Mouse (Mus musculus) intestine, embryonic 15.5 days (tissue): ENCODE measurements around the gene Speg. TPM values are rescaled to one million over a fixed set of nuclear protein-coding genes. Genes with fewer than 3 reads are reported as not detected.

Experiments
- ATAC-seq: fragments of 200-750 bp; cut with Nextera tagmentation; 2 replicates; pipeline ENCODE4 v1.8.0; 2017; ENCODE audit warnings: moderate TSS enrichment, moderate library complexity
- H3K27ac ChIP-seq: fragments of 300-500 bp; sonication (generic); 2 replicates; pipeline ENCODE4 v1.5.1; 2015; ENCODE audit warnings: mild to moderate bottlenecking, inconsistent platforms
- H3K27me3 ChIP-seq: fragments of 300-500 bp; sonication (generic); replicated peaks from 2 replicates; pipeline ENCODE4 v1.6.1; 2015; ENCODE audit warnings: inconsistent platforms
- H3K36me3 ChIP-seq: fragments of 300-500 bp; sonication (generic); 2 replicates; pipeline ENCODE4 v1.6.1; 2015; ENCODE audit warnings: inconsistent platforms
- H3K4me1 ChIP-seq: fragments of 300-500 bp; sonication (generic); replicated peaks from 2 replicates; pipeline ENCODE4 v1.6.1; 2015; ENCODE audit warnings: inconsistent platforms
- H3K4me2 ChIP-seq: fragments of 300-500 bp; sonication (generic); replicated peaks from 2 replicates; pipeline ENCODE4 v1.6.1; 2015; ENCODE audit warnings: mild to moderate bottlenecking, inconsistent platforms
- H3K4me3 ChIP-seq: fragments of 300-500 bp; sonication (generic); replicated peaks from 2 replicates; pipeline ENCODE4 v1.5.1; 2015; ENCODE audit warnings: inconsistent platforms
- H3K9ac ChIP-seq: fragments of 300-500 bp; sonication (generic); 2 replicates; pipeline ENCODE4 v1.6.1; 2015; ENCODE audit warnings: inconsistent platforms
- H3K9me3 ChIP-seq: fragments of 300-500 bp; sonication (generic); 2 replicates; pipeline ENCODE4 v1.6.1; 2016; ENCODE audit warnings: inconsistent platforms
- WGBS: fragments of 180-500 bp; shearing (Covaris S2); methylation state at CpG from one replicate; pipeline ENCODE4 v1.1.7; 2015; 5-methylcytosine and 5-hydroxymethylcytosine counted together
- polyA plus RNA-seq: library from polyadenylated mRNA; unstranded; fragments of >200 nt; fragmentation: Nextera tagmentation; extraction: Ambion mirVana; gene quantifications from 2 replicates; pipeline ENCODE4 v1.2.1, GENCODE M21; 2015

The Speg gene
- polyA plus RNA-seq, 1 experiment from 2014 or later: 35.6 TPM

DNA sequence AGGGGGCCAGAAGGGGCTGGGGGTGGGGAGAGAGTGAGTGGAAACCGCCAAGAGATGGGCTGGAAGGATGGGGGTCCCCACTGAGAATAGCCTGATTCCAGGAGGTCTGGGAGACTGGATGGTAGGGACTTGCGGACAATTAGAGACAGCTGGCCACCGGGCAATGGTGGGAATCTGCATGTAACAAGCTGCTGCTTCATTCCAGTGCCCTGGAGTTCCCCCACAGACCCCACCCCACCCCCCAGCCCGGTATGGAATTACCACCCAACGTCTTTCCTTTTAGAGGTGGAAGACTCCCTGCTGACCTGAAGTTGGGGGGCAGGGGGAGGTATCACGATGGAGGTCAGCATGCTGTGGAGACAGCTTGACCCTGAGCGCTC is 72.9 kb downstream of the Speg start:
- 2% methylated on average over 7 of the region's 7 CpGs for WGBS
- no peak overlapping the region for H3K4me3 ChIP-seq
- H3K4me1 ChIP-seq: peaks cover 55% of the 10 kb centered on the region
- H3K9ac ChIP-seq: no peak overlapping the region
- peaks cover 78% of the 10 kb centered on the region for H3K27me3 ChIP-seq
- no peak for ATAC-seq
- H3K27ac ChIP-seq: no peak overlapping the region
- H3K4me2 ChIP-seq: 0 out of 2 replicates have a peak overlapping the region, but pooled peaks have one; percentile 41
- no peaks in the 10 kb centered on the region for H3K36me3 ChIP-seq
- no peaks in the 10 kb centered on the region for H3K9me3 ChIP-seq

DNA sequence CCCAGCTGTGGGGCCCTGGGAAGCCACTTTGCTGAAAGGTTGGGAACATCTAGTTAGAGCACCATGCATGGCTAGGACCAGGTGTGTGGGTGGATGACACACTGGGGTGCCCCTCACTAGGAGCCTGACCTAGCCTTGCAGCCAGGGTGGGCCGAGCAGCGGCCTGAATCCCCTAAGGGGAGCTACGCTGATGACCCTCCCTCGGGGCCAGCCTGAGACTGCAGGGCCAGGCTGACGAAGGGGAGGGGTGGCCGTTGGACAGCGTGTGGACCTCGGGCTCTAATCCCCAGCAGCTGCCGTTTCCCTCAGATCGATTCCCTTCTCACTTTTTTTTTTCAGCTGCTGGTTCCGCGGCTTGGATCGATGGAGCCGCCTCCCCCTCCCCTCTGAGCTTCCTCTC is 73.8 kb downstream of the Speg start:
- Histone ChIP-seq H3K27me3 (peaks cover 83% of the 10 kb centered on the region), H3K4me1 (peaks cover 55% of the 10 kb centered on the region), H3K9me3 (no peaks in the 10 kb centered on the region), H3K4me3 (no peak overlapping the region), H3K9ac (no peak overlapping the region; the same call in 1 of the 2 replicates), H3K36me3 (no peaks in the 10 kb centered on the region), H3K27ac (no peak overlapping the region), H3K4me2 (peak overlapping the region; percentile 19; the same call in 1 of the 2 replicates)
- no peak for ATAC-seq
- WGBS: 5% methylated on average over 14 of the region's 14 CpGs

DNA sequence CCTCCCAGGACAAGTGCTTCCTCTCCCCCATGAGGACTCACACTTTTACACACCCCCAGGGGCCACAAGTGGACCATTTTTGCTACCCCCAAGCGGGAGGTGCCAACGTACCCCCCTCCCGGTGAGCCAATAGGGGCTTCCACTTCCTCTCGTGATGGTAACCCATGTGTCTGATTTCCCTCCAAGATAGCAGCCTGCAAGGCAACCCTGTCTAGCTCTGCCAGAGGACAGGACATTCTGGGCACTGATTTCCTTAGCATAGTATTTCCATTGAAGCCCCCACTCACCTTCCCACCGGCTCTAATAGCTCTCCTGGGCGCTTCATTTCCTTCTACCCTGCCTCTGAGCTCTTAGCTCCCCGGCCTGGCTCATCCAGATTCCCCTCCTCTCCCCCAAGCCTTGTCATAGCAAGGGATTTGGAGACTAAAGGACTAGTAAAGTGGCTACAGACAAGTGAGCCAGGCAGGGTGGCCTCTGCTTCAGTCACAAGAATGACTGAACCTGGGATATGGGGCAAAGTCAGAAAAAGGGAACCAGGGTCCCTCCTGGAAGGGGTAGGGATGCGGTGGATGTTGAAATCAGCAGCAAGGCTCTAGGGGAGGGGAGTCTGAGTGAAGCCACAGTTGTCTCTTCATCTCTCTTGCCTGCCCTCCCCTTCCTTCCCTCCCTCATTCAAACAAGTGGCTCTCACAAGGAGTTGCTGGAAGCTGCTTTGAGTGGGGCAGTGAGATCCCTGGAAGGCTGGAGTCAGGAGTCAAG is 74.5 kb downstream of the Speg start:
- H3K4me3 ChIP-seq: peak overlapping the region; percentile 29; the same call in 1 of the 2 replicates
- ATAC-seq: no peak
- no peak overlapping the region for H3K9ac ChIP-seq
- H3K4me1 ChIP-seq: peaks cover 55% of the 10 kb centered on the region
- no peaks in the 10 kb centered on the region for H3K36me3 ChIP-seq
- H3K4me2 ChIP-seq: peak overlapping the region; percentile 63
- 11% methylated on average over 8 of the region's 8 CpGs for WGBS
- peaks cover 81% of the 10 kb centered on the region for H3K27me3 ChIP-seq
- no peaks in the 10 kb centered on the region for H3K9me3 ChIP-seq
- no peak overlapping the region for H3K27ac ChIP-seq

DNA sequence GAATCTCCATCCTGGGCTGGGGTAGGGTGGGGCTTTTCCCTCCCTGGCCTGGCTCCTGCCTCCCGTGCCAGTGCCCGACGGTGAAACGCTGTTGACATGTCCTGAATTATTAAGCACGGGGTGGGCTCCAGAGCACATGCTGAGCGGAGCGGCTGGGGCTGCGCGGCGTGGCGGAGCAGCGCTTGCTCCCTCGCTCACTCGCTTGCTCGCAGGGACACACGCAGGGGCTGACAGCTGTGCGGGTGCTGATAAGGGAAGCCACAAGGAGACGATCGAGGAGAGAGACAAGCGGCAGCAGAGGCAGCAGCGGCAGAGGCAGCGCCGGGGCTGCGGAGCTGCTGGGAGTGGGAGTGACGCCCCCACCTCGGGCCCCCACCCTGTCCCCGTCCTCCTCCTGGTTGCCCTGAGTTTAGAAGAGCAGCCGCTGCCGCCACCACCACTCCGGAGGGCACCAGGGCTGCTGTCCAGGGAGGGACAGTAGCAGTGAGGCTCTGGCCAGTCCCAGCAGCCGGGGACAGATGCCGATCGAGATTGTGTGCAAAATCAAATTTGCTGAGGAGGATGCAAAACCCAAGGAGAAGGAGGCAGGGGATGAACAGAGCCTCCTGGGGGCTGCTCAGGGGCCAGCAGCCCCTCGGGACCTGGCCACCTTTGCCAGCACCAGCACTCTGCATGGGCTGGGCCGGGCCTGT is 75.4 kb downstream of the Speg start, which contains the start of gene Asic4:
Gene Asic4 (plus strand): TSS at position 123 of the 692 bp plus-strand sequence.
- no peak for ATAC-seq
- WGBS: 1% methylated on average over 35 of the region's 35 CpGs
- no peaks in the 10 kb centered on the region for H3K36me3 ChIP-seq
- H3K4me3 ChIP-seq: peak within 1 kb of the TSS; percentile 29
- H3K27me3 ChIP-seq: peaks cover 82% of the 10 kb centered on the region
- H3K4me1 ChIP-seq: peaks cover 51% of the 10 kb centered on the region
- H3K9ac ChIP-seq: peak within 1 kb of the TSS; percentile 39
- H3K27ac ChIP-seq: no peak within 1 kb of the TSS
- H3K9me3 ChIP-seq: no peaks in the 10 kb centered on the region
- H3K4me2 ChIP-seq: peak within 1 kb of the TSS; percentile 63

DNA sequence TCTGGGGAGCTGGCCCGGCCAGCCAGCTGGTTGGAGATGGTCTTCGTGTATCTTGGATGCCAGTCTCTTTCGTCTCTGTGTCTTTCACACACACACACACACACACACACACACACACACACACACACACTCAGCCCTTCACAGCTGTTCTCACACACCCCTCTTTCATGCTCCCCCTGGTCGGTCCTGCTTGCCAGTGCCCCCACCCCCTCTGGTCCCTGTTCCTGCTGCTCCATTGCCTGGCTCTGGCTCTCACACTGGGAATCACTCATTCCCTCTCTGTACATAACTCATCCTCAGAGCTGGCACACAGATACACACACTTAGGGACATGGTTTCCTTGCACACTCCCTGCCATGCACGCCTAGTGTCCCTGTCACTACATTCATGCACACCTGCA is 76.8 kb downstream of the Speg start:
- no peaks in the 10 kb centered on the region for H3K9me3 ChIP-seq
- H3K4me2 ChIP-seq: no peak overlapping the region
- WGBS: 65% methylated on average over 5 of the region's 5 CpGs
- peaks cover 41% of the 10 kb centered on the region for H3K4me1 ChIP-seq
- peaks cover 72% of the 10 kb centered on the region for H3K27me3 ChIP-seq
- H3K4me3 ChIP-seq: no peak overlapping the region
- no peak overlapping the region for H3K27ac ChIP-seq
- H3K36me3 ChIP-seq: no peaks in the 10 kb centered on the region
- no peak overlapping the region for H3K9ac ChIP-seq
- ATAC-seq: no peak

DNA sequence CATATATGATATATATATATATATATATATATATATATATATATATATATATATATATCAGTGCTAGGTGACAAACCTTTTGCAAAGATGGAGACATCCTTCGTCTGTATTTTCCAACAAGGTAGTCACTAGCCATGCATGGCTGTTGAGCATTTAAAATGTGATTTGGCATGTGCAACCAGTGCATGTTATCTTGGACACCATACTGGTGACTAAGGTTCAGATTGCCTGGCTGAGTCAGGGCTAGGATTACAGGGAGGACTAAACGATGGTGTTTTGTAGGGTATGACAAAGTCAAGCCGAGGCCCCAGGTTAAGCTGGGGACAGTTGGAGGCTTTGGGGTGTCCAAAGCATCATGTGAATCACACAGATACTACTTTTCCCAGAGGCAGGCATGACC is 80.3 kb downstream of the Speg start:
- Histone ChIP-seq H3K4me1 (peaks cover 26% of the 10 kb centered on the region), H3K4me3 (no peak overlapping the region), H3K27me3 (peaks cover 55% of the 10 kb centered on the region), H3K27ac (no peak overlapping the region), H3K9me3 (no peaks in the 10 kb centered on the region), H3K9ac (no peak overlapping the region), H3K36me3 (no peaks in the 10 kb centered on the region), H3K4me2 (no peak overlapping the region)
- WGBS: 78% methylated on average over 3 of the region's 3 CpGs
- no peak for ATAC-seq

DNA sequence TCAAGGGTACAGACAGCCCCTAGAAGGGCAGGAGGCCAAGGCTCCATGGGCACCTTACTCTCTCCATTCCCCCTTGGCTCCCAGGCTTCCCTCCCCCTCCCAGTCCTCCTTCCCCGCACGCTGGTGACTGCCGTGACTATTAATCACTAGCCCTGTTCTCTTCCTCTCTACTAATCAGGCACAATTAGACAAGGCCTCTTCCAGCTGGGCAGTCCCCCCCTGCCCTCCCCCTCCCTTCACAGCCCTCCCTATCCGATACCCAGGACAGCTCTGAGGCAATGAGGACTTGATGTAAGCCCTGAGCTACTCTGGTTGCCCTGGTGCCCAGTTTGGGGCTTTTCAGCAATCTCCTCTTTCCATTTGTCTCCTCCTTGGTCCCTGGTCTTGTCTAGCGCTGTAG is 80.9 kb downstream of the Speg start:
- 46% methylated on average over 5 of the region's 5 CpGs for WGBS
- H3K4me2 ChIP-seq: no peak overlapping the region
- no peak overlapping the region for H3K9ac ChIP-seq
- no peak overlapping the region for H3K27ac ChIP-seq
- H3K4me1 ChIP-seq: peaks cover 21% of the 10 kb centered on the region
- no peaks in the 10 kb centered on the region for H3K9me3 ChIP-seq
- ATAC-seq: no peak
- H3K4me3 ChIP-seq: no peak overlapping the region
- H3K27me3 ChIP-seq: peaks cover 50% of the 10 kb centered on the region
- H3K36me3 ChIP-seq: no peaks in the 10 kb centered on the region

DNA sequence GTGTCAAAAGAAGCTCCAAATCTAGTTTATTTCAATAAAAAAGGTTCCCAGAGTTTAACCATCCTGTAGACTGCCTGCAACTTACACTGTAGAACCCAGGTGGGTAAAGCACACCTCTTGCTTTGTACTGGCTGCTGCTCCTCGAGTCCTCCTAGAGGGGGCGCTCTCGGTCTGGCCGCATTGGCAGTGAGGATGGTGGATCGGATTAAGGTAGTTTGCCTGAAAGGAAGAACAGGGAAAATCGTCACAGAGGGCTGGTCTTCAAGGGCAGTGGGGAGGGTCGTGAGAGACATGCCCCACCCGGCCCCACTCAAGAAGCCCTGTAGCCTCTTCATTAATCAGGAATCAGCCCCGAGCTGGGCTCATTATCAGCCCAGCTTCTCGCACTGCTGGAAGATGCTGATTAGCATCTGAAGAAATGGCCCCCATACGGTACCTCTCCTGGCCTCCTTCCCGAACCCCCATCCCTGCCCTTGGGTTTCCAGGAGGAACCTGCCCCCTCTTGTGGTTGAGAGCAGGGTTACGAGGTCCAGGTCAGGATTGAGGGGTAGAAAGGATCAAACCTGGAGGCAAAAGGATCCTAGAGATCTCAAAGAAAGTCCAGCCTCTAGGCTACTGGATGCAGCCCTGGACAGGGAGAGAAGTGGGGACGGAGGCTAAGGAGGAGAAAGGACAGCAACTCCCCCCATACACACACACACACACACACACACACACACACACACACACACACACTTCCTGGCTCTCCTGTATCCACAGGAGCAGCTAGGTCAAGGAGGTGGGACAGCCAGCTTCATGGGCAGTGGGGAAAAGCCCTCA is 81.9 kb downstream of the Speg start:
- H3K27ac ChIP-seq: no peak overlapping the region
- ATAC-seq: no peak
- no peak overlapping the region for H3K9ac ChIP-seq
- H3K27me3 ChIP-seq: peaks cover 40% of the 10 kb centered on the region
- H3K4me3 ChIP-seq: no peak overlapping the region
- peaks cover 20% of the 10 kb centered on the region for H3K4me1 ChIP-seq
- no peaks in the 10 kb centered on the region for H3K9me3 ChIP-seq
- H3K36me3 ChIP-seq: no peaks in the 10 kb centered on the region
- no peak overlapping the region for H3K4me2 ChIP-seq
- 18% methylated on average over 14 of the region's 14 CpGs for WGBS

DNA sequence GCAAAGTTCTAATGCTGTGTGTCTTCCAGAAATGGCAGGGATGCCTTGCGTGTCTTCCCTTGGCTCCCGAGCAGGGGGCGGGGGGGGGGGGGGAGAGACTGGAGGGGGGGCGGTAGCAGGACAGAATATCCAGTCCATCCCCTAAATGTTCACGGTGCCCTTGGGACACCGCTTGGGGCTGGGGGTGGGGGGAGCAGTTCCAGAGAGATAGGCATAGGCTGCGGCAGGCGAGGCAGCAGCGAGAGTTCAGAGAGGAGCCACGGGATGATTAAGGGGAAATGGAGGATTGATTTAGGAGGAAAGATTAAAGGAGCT is 82.6 kb downstream of the Speg start:
- peak overlapping the region; percentile 81 for H3K27ac ChIP-seq
- peak overlapping the region; percentile 75; the same call in 1 of the 2 replicates for H3K4me2 ChIP-seq
- no peak overlapping the region for H3K9ac ChIP-seq
- no peaks in the 10 kb centered on the region for H3K9me3 ChIP-seq
- WGBS: 8% methylated on average over 8 of the region's 10 CpGs
- H3K36me3 ChIP-seq: no peaks in the 10 kb centered on the region
- peaks cover 20% of the 10 kb centered on the region for H3K4me1 ChIP-seq
- no peak overlapping the region for H3K4me3 ChIP-seq
- 0 out of 2 replicates have a peak, but pooled peaks have one; percentile 3 for ATAC-seq
- peaks cover 32% of the 10 kb centered on the region for H3K27me3 ChIP-seq

DNA sequence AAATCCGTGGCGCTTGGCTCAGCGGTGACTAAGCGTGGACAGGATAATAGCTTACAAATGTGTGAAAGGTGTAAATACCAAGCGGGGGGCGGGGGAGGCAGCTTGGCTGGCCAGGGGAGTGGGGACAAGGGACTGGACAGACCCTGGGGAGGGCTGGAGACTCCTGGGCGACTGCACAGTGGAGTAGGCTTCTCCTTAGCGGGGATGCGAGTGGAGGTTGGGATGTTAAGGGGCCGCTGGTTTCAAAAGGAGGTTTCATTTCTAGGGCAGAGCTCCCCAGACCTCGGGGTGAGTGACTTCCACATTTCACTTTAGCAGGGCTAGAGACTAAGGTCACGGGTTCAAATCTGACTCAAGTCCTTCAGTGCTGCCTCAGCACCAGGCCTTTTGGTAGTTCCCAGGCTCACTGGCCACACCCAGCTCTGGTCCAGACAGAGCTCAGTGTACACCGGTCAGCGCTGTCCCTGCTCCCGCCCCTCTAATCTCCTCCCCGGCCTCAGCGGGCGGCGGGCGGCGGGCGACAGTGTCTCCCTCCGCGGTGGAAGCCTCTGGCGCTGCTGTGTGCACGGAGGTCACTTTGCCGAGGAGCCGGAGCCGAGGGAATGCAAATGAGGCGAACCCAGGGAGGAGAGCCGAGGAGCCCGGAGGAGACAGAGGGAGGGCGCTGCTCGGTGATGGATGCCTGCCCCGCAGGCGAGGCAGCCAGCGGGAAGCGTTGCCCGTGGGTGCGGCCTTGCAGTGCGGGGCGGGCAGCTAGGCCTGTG is 83.1 kb downstream of the Speg start:
- Histone ChIP-seq H3K4me1 (peaks cover 20% of the 10 kb centered on the region), H3K27me3 (peaks cover 29% of the 10 kb centered on the region)

DNA sequence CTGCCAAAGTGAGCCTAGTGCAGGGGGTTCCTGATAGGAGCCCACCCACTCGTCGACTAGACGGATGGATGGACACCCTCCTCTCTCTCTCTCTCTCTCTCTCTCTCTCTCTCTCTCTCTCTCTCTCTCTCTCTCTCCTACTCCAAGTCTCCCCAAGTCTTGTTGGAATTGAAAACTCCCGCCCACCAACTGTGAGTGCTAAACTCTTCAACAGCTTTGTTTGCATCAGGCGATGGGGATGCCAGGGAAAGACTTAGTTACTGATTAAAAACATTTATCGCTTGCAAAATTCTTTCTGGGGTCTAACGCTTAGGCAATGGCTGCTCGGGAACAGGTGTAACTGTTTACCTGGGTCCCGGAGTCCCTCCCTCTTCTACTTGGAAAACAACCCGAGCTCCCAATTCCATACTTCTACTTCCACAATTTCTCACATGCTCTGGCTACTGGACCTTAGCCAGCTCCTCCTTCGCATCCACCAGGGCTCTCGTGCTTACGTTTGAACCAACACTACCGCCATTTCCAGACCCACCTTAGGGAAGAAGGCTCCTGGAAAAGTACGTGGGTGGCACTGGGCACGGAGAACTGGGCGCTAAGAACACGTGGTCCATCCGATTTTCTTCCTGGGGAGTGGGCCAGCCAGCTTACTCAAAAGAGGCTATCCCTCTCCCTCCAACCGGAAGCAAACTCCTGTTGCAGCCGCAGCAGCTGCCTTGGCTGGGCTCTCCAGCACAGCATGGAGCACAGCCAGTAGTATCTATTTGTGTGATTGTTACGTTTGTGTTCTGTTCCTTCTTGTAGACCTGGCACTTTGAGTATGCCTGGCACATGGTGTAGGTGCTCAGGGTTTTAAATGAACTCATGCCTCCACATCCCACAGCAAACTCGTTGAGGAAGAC is 83.9 kb downstream of the Speg start:
- Histone ChIP-seq H3K4me3 (peak overlapping the region; percentile 32), H3K4me1 (peaks cover 20% of the 10 kb centered on the region), H3K36me3 (no peaks in the 10 kb centered on the region), H3K4me2 (peak overlapping the region; percentile 75), H3K9ac (peak overlapping the region; percentile 44), H3K27me3 (peaks cover 23% of the 10 kb centered on the region; the same call in 1 of the 2 replicates), H3K27ac (peak overlapping the region; percentile 81), H3K9me3 (no peaks in the 10 kb centered on the region)
- peak; percentile 37 for ATAC-seq
- 10% methylated on average over 23 of the region's 23 CpGs for WGBS

More for the DNA sequence above, 83.1 kb downstream of the Speg start:
- peak overlapping the region; percentile 81 for H3K27ac ChIP-seq
- 4% methylated on average over 42 of the region's 42 CpGs for WGBS
- peak overlapping the region; percentile 32 for H3K4me3 ChIP-seq
- peak overlapping the region; percentile 75 for H3K4me2 ChIP-seq
- no peaks in the 10 kb centered on the region for H3K9me3 ChIP-seq
- H3K36me3 ChIP-seq: no peaks in the 10 kb centered on the region
- ATAC-seq: peak; percentile 82
- peak overlapping the region; percentile 44 for H3K9ac ChIP-seq
